Mouse (Mus musculus): ENCODE measurements around the gene Gm9821.

Gm9821 gene

DNA sequence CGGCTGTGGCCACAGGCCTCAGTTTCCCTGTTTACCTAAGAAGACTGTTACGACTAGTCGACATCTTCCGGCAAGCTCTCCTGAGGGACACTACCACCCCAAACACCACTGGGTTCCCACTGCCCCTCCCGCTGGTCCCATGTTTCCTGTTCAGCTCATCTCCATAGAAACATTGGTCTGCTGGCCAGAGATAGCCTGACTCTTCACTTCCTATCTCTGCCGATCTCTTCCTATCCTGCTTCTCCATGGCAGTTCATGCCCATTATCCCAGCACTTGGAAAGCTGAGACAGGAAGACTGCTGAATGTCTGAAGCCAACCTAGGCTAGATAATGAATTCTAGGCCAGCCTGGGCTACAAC is 2.6 kb downstream of the Gm9821 start:
- DNase-seq (ENCODE audit: low read depth, low spot score) = no peak

DNA sequence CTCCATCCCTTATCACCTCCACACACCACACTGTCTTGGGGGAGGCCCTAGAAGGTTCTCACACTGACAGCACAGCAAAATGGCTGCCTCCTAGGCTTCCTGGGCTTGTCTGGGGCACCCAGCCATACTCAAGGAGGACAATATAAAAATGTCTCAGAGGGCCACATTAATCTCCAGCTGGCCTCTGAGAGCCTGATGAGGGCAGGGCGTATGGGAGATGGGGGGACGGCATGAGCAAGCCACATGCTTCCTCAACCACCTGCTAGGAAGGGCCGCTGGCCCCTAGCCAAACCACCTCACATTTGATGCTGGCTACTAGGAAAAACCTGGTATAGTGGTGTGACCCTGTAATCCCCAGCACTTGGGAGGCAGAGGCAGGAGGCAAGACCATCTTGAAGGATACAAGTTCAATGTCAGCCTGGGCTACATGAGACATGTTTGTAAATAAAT is 3.3 kb downstream of the Gm9821 start:
- DNase-seq (ENCODE audit: low read depth, low spot score) = no peak

DNA sequence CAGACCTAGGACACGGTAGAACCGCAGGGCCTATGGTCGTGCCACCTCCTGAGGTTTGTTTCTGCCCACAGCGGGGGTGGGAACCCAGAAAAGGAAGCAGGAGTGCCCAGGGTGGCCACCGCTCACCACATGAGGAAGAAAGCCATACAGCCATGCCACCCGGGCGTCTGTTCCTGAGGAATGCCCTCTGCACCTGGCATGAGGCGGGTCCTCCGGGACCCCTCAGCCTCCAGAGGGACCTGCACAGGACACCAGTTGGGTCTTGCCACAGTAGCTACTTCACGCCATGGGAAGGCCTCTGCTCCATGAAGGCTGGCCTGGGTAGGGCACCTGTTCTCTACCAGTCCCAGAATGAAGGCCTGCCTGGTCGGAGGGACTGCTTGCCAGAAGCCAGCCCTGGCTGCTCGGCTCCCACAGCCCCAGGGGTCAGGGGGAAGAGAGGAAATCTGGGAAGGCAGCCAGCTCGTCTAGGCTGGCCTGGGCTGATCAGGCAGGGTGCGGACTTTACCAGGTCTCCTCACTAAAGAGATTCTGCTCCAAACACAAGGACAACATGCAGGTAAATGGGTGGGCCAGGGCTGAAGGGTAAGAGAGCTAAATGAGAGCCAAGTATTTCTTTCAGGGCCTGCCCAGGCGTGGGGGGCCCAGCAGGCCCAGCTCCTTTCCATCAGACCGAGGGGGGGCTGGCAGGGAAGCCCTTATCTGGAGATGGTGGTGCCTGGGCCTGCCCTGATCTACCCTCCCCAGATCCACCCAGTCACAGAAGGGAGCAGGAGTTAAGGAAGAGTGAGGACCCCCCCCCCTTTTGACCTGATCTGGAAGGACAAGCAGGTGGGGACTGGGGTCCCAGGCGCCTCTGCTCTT is 4.1 kb downstream of the Gm9821 start:
- DNase-seq (ENCODE audit: low read depth, low spot score) = no peak

DNA sequence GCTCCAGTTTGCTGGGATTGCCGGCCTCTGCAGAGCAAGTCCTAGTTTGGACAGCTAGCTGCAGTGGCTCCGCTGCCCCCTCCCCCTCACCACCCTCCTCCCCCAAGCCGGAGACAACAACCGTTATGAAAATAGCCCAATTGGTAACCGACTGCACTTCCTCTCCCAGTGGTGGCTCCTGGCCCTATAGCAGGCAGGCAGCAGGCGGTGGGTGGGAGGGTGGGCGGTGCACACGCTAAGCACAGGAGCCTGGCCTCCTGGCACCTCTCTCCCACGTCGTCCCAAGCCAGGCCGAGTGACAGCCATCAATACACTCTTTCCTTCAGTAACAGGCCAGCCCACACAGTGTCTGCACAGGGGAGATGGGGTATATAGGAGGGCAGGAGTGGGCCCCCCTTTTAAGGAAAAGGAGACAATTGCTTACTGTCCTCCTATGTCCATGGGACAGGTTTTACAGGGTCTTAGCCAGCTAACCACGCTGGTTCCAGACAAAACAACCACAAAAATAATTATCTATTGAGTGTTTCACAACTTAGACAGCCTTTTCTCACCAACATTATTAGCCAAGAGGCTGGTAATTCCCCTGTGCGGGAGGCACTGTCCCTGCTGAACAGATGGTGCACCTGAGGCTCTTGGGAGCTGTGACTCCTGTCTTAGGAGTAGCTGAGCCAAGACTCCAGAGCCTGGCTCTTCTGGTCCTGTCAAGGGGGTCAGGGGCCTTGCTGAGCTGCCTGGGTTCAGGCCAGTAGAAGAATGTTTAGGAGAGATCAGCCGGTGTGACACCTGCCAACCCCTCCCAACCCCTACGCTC is 5.0 kb downstream of the Gm9821 start:
- DNase-seq (ENCODE audit: low read depth, low spot score) = no peak

GRCm38 (mm10) chr2:91953825-91954224 is 8.3 kb downstream of the Gm9821 start:
- no peak for DNase-seq (ENCODE audit: low read depth, low spot score)

- no peak for DNase-seq (ENCODE audit: low read depth, low spot score)
Measured at GRCm38 (mm10) chr2:91955121-91955591, 9.7 kb downstream of the Gm9821 start.

DNA sequence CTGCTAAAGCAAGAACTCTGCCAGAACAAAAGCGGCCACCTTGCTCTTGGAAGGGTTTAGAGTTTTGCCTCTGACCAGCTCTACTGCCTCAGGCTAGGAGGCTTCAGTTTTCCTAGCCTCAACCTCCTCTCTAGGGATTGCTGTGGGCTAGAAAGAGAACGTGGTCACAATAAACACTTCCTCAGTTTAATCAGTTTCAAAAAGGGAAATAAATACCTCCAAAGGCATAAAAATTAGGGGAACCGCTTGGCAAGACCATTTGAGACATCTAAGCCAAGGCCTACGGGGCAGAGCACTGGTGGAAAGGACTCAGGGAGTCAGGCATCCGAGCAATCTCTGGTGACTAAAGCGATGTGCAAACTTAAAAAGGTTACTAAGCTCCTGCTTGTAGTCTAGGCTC is 10.4 kb downstream of the Gm9821 start:
- DNase-seq (ENCODE audit: low read depth, low spot score) = no peak

DNA sequence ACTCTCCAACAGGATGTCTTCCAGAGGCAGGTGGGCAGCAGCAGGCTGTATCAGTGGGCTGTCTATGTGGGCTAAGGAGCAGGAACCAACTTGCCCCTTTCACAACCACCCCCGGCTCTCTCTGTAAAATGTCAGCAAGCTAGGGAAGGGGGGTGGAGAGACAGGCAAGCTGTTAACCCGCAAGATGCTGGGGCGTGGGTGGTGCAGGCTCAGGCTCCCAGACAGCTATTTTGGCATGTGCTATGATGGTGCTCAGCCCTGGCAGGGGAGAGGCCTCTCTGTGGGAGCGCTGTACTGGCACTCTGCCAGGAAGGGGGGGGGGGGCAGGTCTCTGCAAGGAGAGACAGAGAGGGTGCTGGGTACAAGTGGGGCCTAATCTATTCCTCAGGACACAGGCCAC is 11.6 kb downstream of the Gm9821 start:
- no peak for DNase-seq (ENCODE audit: low read depth, low spot score)

GRCm38 (mm10) chr2:91958049-91958448 is 12.5 kb downstream of the Gm9821 start:
- DNase-seq (ENCODE audit: low read depth, low spot score) = no peak

GRCm38 (mm10) chr2:91958701-91959457 is 13.4 kb downstream of the Gm9821 start:
- no peak for DNase-seq (ENCODE audit: low read depth, low spot score)

- DNase-seq (ENCODE audit: low read depth, low spot score) = no peak
Measured at GRCm38 (mm10) chr2:91959544-91960410, 14.3 kb downstream of the Gm9821 start.

GRCm38 (mm10) chr2:91960459-91960858 is 15.0 kb downstream of the Gm9821 start:
- no peak for DNase-seq (ENCODE audit: low read depth, low spot score)

DNA sequence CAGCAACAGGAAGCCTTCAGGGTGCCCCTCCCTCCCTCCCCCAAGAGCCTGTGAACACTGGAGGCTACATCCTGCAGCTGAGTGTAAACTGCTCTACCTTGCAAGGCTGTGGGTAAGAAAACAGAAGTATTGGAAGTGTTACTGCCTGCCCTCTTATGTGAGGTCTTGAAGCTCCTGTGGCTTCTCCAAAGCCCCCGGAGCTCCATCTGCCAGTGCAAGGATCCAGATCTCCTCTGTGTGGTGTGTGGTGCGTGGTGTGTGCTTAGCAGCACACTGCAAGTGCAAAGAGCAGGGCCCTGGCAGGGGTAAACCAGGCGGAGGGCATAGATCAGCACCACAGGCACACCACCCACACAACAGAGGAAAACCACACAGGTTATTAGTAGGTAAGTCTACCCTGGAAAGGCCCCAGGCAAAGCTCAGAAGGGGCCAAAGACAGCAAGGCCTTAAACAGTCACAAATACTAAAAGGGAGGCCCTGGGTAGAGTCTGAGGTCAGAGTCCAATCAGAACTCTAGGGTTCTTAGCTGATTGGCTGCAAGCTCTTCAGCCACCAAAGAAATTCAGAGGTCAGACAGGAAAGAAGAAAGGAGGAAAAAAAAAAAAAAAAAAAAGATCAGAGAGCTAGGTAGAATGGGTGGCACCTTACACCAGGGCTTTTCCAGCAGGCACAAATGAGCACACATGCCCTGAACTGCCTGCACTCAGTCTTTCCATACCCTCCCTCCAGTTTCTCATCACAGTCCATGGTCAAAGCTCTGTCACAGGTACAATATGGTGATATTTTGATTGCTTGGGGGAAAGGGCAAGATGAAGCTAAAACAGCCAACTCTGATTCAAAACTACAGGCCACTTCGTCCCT is 16.6 kb downstream of the Gm9821 start:
- no peak for DNase-seq (ENCODE audit: low read depth, low spot score)

- DNase-seq (ENCODE audit: low read depth, low spot score) = no peak
Measured at GRCm38 (mm10) chr2:91962864-91963401, 17.4 kb downstream of the Gm9821 start.

DNA sequence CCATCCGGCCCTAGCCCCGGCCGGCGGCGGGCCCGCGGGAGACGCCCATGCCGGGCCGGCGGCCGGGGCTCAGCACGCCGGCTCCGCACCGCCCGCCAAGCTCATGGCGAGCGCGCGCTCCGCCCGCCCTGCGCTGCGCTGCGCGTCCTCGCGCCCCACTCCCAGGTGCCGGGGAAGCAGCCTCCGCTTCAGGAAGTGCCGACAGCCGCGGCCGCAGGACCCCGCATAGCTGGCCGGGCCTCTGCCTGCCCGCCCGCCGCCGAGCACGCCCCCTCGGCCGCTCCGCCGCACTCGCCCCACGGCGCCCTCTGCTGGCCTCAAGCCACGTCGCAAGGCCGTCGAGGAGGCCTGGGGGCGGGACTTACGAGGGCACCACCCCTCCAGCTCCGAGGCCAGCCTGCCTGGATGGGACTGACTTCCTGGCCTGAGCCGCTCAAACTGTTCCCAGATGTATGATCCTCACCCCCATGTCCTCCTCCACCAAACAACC is 18.0 kb downstream of the Gm9821 start:
- DNase-seq (ENCODE audit: low read depth, low spot score) = peak; percentile 90

- DNase-seq (ENCODE audit: low read depth, low spot score) = no peak
Measured at GRCm38 (mm10) chr2:91964610-91965204, 19.2 kb downstream of the Gm9821 start.

GRCm38 (mm10) chr2:91965417-91965816 is 19.9 kb downstream of the Gm9821 start:
- no peak for DNase-seq (ENCODE audit: low read depth, low spot score)

GRCm38 (mm10) chr2:91966367-91966766 is 20.9 kb downstream of the Gm9821 start:
- no peak for DNase-seq (ENCODE audit: low read depth, low spot score)

DNA sequence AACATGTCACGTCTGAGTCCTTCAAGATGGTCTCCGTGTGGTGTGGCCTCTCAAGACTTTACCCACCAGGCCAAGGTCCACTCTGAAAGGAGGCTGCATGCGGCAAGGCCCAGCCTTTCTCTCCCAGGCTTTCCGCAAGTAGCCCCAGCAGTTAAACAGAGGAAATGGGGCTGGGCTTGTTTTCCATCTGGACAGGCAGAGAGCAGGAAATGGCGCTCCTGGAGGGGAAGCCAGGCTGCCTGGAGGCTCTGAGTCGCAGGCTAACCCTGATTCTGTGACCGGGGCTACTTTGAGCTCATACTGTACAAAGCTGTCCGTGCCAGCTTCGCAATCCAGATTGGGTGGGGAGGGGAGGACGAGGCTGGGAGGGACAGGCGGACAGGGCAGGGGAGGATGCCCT is 22.5 kb downstream of the Gm9821 start:
- no peak for DNase-seq (ENCODE audit: low read depth, low spot score)

Data from retina, postnatal 7 days (tissue).